Comparison of ENCODE assay signal across 31 mouse cellular contexts in genomic region chr2:64850656-64851055, GRCm38 (mm10).
"Had no signal": no experiment of that assay in that cellular context is flagged by ENCODE, and none has a peak within 500 bp of the region (broad histone marks: within the 10 kb centered on the region; RNA-seq: fewer than 3 reads in every experiment).

No protein-coding gene starts in this region.

- H3K36me3 ChIP-seq: limb, embryonic 10.5 days; limb, embryonic 12.5 days; limb, embryonic 13.5 days; limb, embryonic 15.5 days; liver, embryonic 13.5 days; liver, embryonic 15.5 days; lung, embryonic 15.5 days; midbrain, embryonic 10.5 days; midbrain, embryonic 12.5 days; midbrain, embryonic 13.5 days; midbrain, embryonic 15.5 days had no signal

- DNase-seq: left cerebral cortex, postnatal 4 days; liver; liver, embryonic 13.5 days; liver, postnatal 0 days; lung, adult 18-20 months; lung, adult 2 months; lung, embryonic 14.5 days; lung, postnatal 10 days; lung, postnatal 14 days; lung, postnatal 36 days; lung, postnatal 4 days; midbrain, embryonic 14.5 days had no signal

- H3K27ac ChIP-seq: left cerebral cortex, adult 2 months; limb, embryonic 10.5 days; limb, embryonic 12.5 days; limb, embryonic 13.5 days; limb, embryonic 15.5 days; liver, embryonic 13.5 days; liver, embryonic 14.5 days; liver, embryonic 15.5 days; lung, embryonic 15.5 days; macrophage; midbrain, embryonic 10.5 days; midbrain, embryonic 12.5 days; midbrain, embryonic 13.5 days; midbrain, embryonic 15.5 days had no signal

- ATAC-seq: liver, postnatal 0 days; lung, postnatal 0 days; midbrain, embryonic 15.5 days; midbrain, embryonic 16.5 days had no signal

- H3K9me3 ChIP-seq: limb, embryonic 10.5 days; limb, embryonic 12.5 days; limb, embryonic 13.5 days; limb, embryonic 15.5 days; liver, embryonic 13.5 days; liver, embryonic 15.5 days; lung, embryonic 15.5 days; megakaryocyte, embryonic 14.5 days; midbrain, embryonic 10.5 days; midbrain, embryonic 12.5 days; midbrain, embryonic 13.5 days; midbrain, embryonic 15.5 days had no signal

- H3K9ac ChIP-seq: limb, embryonic 12.5 days; limb, embryonic 13.5 days; limb, embryonic 15.5 days; liver, embryonic 13.5 days; liver, embryonic 14.5 days; liver, embryonic 15.5 days; liver, postnatal 0 days; lung, embryonic 14.5 days; lung, embryonic 15.5 days; midbrain, embryonic 12.5 days; midbrain, embryonic 13.5 days; midbrain, embryonic 15.5 days had no signal

- H3K4me3 ChIP-seq: left cerebral cortex, adult 2 months; limb, embryonic 10.5 days; limb, embryonic 12.5 days; limb, embryonic 13.5 days; limb, embryonic 15.5 days; liver, embryonic 13.5 days; liver, embryonic 15.5 days; lung, embryonic 15.5 days; megakaryocyte, embryonic 14.5 days; midbrain, embryonic 10.5 days; midbrain, embryonic 12.5 days; midbrain, embryonic 13.5 days; midbrain, embryonic 15.5 days; myocyte had no signal

- H3K4me1 ChIP-seq: limb, embryonic 10.5 days; limb, embryonic 12.5 days; limb, embryonic 13.5 days; limb, embryonic 15.5 days; liver, embryonic 13.5 days; liver, embryonic 15.5 days; lung, embryonic 15.5 days; megakaryocyte, embryonic 14.5 days had no signal

- H3K27me3 ChIP-seq: limb, embryonic 12.5 days; limb, embryonic 15.5 days; liver, embryonic 13.5 days; liver, embryonic 15.5 days; lung, embryonic 15.5 days; megakaryocyte, embryonic 14.5 days; midbrain, embryonic 12.5 days; midbrain, embryonic 15.5 days had no signal

- H3K4me2 ChIP-seq: limb, embryonic 12.5 days; limb, embryonic 13.5 days; limb, embryonic 15.5 days; liver, embryonic 11.5 days; liver, embryonic 13.5 days; liver, embryonic 15.5 days; lung, embryonic 14.5 days; lung, embryonic 15.5 days; midbrain, embryonic 11.5 days; midbrain, embryonic 12.5 days; midbrain, embryonic 13.5 days; midbrain, embryonic 15.5 days had no signal
